Mouse (Mus musculus) gastrocnemius, postnatal 36 days (tissue): ENCODE measurements around the gene Cd7. TPM values are rescaled to one million over a fixed set of nuclear protein-coding genes. Genes with fewer than 3 reads are reported as not detected.
A peak's percentile ranks its signal among the peaks of the same experiment; 100 is the strongest.
"Not testable (repeated sequence)": the region's sequence is repeated elsewhere in the genome, so short reads cannot be mapped to it uniquely, and the experiment has no call there.

Source experiments
- DNase-seq, 2 experiments: peaks; one replicate each; pipeline ENCODE4 v3.0.0; 2022
- intact Hi-C: fragments of 180-260 bp; cut with DNase I; formaldehyde crosslinking; loops from one replicate; pipeline ENCODE4 v1.15.1; 2025
- long read RNA-seq, 2 experiments: library from polyadenylated mRNA; stranded (forward); transcript quantifications; one replicate each; pipeline ENCODE4 v2.0.0; 2021
- total RNA-seq, 2 experiments: library from RNA; stranded (reverse); gene quantifications; 2 replicates each; pipeline ENCODE4 v1.2.3; 2021

The Cd7 gene
- total RNA-seq: not detected
- long read RNA-seq, experiment 1: 0 reads
- long read RNA-seq, experiment 2: 0 reads

DNA sequence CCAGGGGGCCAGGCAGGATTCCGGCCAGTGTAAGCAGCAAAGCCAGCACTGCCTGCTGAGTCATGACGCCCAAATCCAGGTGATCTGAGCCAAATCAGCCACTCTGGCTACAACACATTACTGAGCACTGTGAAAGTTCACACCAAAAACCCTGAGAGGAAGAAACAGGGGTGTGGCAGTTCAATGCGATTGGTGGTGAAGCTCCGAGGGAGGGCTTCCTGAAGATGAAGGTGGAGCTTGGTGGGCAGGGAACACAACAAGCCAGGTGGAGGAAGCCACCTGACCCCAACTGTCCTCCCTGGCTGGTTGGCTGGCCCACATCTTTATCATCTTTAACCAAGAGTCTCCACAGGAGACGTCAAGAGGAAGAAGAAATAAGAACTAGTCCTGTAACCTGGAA lies at the start of gene Cd7:
Gene Cd7 (minus strand): TSS at position 117 of the 400 bp plus-strand sequence.
- intact Hi-C loops: loop anchor here (2.0 kb wide), 1 partner anchor 21 kb away; no protein-coding TSS in a partner anchor
- DNase-seq: no peak

DNA sequence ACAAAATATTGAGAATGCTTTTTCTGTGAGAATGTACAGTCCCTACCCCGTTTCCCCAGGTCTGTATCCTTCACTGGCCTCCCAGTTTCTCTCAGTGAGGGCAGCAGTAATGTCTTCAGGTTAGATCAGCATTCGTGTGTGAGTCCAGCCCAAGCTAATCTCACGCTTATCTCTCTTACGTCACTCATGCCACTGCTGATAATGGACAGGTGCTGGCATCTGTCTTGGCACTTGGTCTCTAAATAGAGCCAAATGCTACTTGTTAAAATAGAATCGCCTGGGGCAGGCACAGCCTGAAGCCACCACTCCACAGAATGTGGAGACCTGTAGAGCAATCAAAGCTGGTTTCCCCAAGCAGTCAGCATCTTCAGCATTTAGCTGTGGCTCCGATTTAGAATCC lies 49.8 kb upstream of the Cd7 start:
- DNase-seq: no peak
- intact Hi-C loops: no loop called here

GRCm38 (mm10) chr11:121086296-121086695 lies 47.1 kb upstream of the Cd7 start:
- intact Hi-C loops: no loop called here
- no peak for DNase-seq

GRCm38 (mm10) chr11:121085181-121085580 lies 46.0 kb upstream of the Cd7 start:
- intact Hi-C loops: no loop called here

GRCm38 (mm10) chr11:121082857-121083500 lies 43.8 kb upstream of the Cd7 start:
- DNase-seq: no peak
- intact Hi-C loops: no loop called here

More at GRCm38 (mm10) chr11:121085181-121085580, 46.0 kb upstream of the Cd7 start:
- DNase-seq: no peak

DNA sequence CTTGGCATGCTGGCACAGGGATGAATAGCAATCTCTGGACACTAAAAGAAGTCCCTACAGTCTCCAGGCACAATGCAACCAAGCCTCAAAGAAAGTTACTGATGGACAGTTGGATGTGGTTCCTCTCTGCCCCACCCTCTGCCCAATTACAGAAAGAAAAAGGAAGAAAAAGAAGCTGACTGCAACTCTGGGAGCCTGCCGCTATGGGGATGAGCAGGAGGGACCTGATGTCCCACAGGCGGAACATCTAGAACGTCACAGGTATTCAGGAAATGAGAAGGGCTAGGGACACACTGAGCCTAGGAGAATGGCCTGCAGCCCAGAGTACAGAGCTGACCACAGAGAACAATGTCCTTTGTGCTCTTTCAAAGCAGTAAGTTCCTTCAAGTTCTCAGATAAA lies 43.0 kb upstream of the Cd7 start:
- DNase-seq: no peak
- intact Hi-C loops: no loop called here

GRCm38 (mm10) chr11:121081120-121081519 lies 41.9 kb upstream of the Cd7 start, which contains the start of gene Sectm1a:
Gene Sectm1a, minus strand, starts transcription at chr11:121081220.
- no peak for DNase-seq
- intact Hi-C loops: no loop called here

DNA sequence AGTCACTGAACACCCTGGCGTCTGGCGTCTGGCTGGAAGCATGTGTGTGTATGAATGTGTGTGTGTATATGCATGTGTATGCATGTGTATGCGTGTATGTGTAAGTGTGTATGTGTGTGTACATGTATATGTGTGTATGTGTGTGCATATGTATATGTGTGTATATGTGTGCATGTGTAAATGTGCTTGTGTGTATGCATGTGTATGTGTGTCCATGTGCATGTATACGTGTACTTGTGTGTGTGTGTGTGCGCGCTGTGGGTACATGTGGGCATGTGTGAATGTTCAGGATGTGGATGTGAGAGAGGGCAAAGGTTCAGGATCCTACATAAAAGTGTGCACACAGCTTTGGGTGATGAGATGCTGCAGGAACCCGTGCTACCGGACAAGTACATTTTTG lies 41.1 kb upstream of the Cd7 start:
- no peak for DNase-seq
- intact Hi-C loops: no loop called here

GRCm38 (mm10) chr11:121075655-121076054 lies 36.4 kb upstream of the Cd7 start:
- intact Hi-C loops: no loop called here
- DNase-seq: no peak

- intact Hi-C loops, DNase-seq: not testable (repeated sequence)
These were observed 30.4 kb upstream of the Cd7 start for GRCm38 (mm10) chr11:121069662-121070061.

GRCm38 (mm10) chr11:121067895-121068294 lies 28.7 kb upstream of the Cd7 start:
- intact Hi-C loops: no loop called here
- no peak for DNase-seq

- intact Hi-C loops: no loop called here
These were observed 25.0 kb upstream of the Cd7 start for GRCm38 (mm10) chr11:121064197-121064596.

DNA sequence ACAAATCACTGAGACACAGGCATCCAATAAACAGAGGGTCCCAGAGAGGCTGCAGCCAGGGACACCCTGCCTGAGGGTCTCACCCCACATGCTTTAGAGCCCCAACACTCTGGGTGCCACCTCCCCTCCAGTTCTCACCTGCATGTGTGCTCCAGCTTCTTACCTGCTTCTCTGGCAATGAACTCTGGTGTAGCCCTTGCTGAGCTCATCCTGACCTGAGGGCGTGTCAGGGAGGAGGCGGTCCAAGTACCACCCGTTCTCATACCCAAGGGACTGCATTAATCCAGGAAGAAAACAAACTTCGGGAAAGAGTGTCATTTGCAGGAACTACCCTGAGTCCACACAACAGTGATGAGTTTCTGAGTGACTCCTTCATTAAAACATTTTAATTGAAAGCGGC lies 24.2 kb upstream of the Cd7 start, which contains the start of gene Sectm1b:
Gene Sectm1b (minus strand): TSS at position 191 of the 400 bp plus-strand sequence.
- no peak for DNase-seq
- intact Hi-C loops: no loop called here

More at GRCm38 (mm10) chr11:121064197-121064596, 25.0 kb upstream of the Cd7 start:
- DNase-seq: no peak

GRCm38 (mm10) chr11:121061615-121062014 lies 22.4 kb upstream of the Cd7 start:
- intact Hi-C loops: no loop called here
- no peak for DNase-seq

DNA sequence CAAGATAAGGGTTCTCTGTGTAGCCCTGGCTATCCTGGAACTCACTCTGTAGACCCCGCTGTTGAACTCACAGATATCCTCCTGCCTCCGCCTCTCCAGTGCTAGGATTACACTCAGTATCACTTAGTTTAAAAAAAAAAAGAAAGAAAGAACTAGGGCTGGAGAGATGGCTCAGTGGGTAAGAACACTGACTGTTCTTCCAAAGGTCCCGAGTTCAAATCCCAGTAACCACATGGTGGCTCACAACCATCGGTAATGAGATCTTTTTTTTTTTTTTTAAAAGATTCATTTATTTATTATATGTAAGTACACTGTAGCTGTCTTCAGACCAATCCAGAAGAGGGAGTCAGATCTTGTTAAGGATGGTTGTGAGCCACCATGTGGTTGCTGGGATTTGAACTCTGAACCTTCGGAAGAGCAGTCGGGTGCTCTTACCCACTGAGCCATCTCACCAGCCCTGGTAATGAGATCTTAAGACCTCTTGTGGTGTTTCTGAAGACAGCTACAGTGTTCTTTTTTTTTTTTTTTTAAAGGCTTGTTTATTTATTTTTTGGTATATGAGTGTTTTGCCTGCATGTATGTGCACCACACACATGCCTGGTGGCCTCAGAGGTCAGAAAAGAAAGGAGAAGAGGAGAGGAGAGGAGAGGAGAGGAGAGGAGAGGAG lies 21.3 kb upstream of the Cd7 start:
- DNase-seq, intact Hi-C loops: not testable (repeated sequence)

GRCm38 (mm10) chr11:121059471-121059870 lies 20.3 kb upstream of the Cd7 start:
- DNase-seq: no peak
- intact Hi-C loops: loop anchor here (5.0 kb wide), 2 partner anchors 73 to 143 kb away; partner anchors contain the start of genes Hexdc and Ogfod3

DNA sequence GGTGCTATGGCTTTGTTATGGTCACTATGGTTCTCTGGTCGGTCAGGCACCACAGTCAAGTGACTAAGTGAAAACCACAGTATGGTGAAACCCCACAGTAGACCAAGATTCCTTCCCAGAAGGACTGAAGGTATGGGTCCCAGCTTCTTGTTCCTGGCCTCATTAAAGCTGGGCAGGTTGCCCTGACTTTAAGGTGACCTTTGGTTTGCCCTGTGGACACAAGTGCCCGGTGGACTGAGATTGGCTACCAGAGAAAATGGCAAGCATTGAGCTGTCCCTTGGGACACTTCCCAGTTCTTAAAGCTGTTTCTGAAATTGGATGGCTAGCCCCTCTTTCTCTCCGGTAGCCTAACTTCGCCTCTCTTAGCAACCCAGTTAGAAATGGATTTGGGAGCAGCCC lies 19.7 kb upstream of the Cd7 start:
- intact Hi-C loops: loop anchor here (5.0 kb wide), 2 partner anchors 73 to 143 kb away; partner anchors contain the start of genes Hexdc and Ogfod3
- no peak for DNase-seq

DNA sequence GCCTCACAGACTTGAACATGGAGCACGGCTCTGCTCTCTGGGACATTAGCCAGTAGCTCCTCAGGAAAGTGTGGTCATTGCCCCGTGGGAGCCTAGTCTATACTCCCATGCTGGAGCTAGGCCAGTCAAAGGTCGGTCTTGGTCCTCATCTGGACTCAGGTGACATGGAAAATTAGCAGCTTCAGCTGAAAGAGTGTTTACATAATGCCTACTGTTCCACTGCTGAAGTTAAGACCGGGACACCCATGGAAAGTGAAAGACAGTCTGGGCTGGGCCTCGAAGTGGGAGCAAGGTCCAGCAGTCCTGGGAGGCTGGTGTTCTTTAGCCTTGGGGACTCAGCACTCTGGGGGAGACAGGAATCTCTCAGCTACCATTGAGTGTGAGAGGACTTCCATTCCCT lies 18.9 kb upstream of the Cd7 start:
- intact Hi-C loops: loop anchor here (5.0 kb wide), 2 partner anchors 74 to 144 kb away; partner anchors contain the start of genes Hexdc and Ogfod3
- no peak for DNase-seq

GRCm38 (mm10) chr11:121056536-121057236 lies 17.5 kb upstream of the Cd7 start:
- DNase-seq: no peak
- intact Hi-C loops: loop anchor here (5.0 kb wide), 2 partner anchors 76 to 146 kb away; partner anchors contain the start of genes Hexdc and Ogfod3

GRCm38 (mm10) chr11:121053536-121053935 lies 14.3 kb upstream of the Cd7 start:
- peak; percentile 46 to 68 for DNase-seq
- intact Hi-C loops: no loop called here

DNA sequence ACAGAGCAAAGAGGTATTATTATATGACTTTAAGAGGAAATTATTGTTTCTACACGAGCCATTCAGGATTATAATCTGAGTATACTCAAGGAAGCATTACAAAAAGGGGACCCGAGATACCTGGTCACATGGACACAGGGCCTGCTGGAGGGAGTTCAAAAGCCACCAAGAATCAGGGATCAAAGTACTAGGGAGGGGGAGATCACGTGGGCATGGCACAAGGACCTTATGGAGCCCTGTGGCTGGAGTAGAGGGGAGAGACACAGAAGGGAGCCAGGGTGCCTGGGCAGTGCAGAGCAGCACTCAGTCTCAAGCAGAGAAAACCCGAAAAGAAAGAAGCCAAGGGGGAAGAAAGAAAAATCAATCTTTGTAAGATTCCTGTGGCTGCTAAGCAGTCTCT lies 13.2 kb upstream of the Cd7 start:
- no peak for DNase-seq
- intact Hi-C loops: no loop called here
